Mouse (Mus musculus) midbrain, embryonic 10.5 days (tissue): ENCODE results near the gene Grin2c. TPM values are rescaled to one million over a fixed set of nuclear protein-coding genes. Genes with fewer than 3 reads are reported as not detected.

ENCODE experiments used
- DNase-seq: peaks from one replicate; pipeline ENCODE4 v3.0.0-alpha.2; 2017; ENCODE audit warnings: low spot score
- H3K27ac ChIP-seq: fragments of 300-500 bp; sonication (generic); replicated peaks from 2 replicates; pipeline ENCODE4 v1.5.1; 2016; ENCODE audit warnings: mild to moderate bottlenecking
- H3K27me3 ChIP-seq: fragments of 300-500 bp; sonication (generic); 2 replicates; pipeline ENCODE4 v1.6.1; 2016; ENCODE audit warnings: low read depth, mild to moderate bottlenecking; ENCODE audit not compliant: poor library complexity, severe bottlenecking
- H3K36me3 ChIP-seq: fragments of 300-500 bp; sonication (generic); 2 replicates; pipeline ENCODE4 v1.6.1; 2016; ENCODE audit warnings: mild to moderate bottlenecking, moderate library complexity
- H3K4me1 ChIP-seq: fragments of 300-500 bp; sonication (generic); 2 replicates; pipeline ENCODE4 v1.6.1; 2016
- H3K4me3 ChIP-seq: fragments of 300-500 bp; sonication (generic); 2 replicates; pipeline ENCODE4 v1.5.1; 2016; ENCODE audit warnings: mild to moderate bottlenecking, moderate library complexity
- H3K9me3 ChIP-seq: fragments of 300-500 bp; sonication (generic); replicated peaks from 2 replicates; pipeline ENCODE4 v1.6.1; 2016; ENCODE audit warnings: mild to moderate bottlenecking
- WGBS: fragments of 180-500 bp; shearing (Covaris S2); methylation state at CpG from one replicate; pipeline ENCODE4 v1.1.7; 2016; 5-methylcytosine and 5-hydroxymethylcytosine counted together
- polyA plus RNA-seq: library from polyadenylated mRNA; unstranded; fragments of >200 nt; fragmentation: Nextera tagmentation; extraction: Ambion mirVana; gene quantifications from 2 replicates; pipeline ENCODE4 v1.2.1, GENCODE M21; 2016

Grin2c gene
- polyA plus RNA-seq, 1 experiment from 2014 or later: 0.02 TPM

- H3K36me3 ChIP-seq: peaks cover 5% of the 10 kb centered on the region; the same call in 1 of the 2 replicates
- H3K9me3 ChIP-seq: no peaks in the 10 kb centered on the region
- no peak overlapping the region for H3K27ac ChIP-seq
- H3K27me3 ChIP-seq: peaks cover 8% of the 10 kb centered on the region
- H3K4me1 ChIP-seq: peaks cover 44% of the 10 kb centered on the region
- DNase-seq: no peak
- no peak overlapping the region for H3K4me3 ChIP-seq
- 92% methylated on average over 10 of the region's 10 CpGs for WGBS
Observed at GRCm38 (mm10) chr11:115219685-115220084, 47.4 kb downstream of the Grin2c start.

DNA sequence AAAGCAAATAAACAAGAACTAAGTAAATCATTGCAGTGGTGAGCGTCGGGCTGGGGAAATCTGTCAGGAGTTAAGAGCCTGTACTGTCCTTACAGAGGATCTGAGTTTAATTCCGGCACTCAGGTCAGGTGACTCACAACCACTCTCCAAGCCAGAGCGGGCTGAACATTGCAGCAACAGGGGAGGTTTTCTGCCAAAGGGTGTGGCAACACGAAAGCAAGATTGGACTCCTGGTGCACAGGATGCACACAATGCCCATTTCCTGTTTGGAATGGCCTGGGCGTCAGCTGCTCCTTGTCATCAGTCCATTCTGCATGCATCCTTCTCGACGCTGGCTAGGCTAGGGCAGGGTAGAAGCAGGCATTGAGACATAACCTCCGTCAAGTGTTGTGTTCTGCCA lies 47.8 kb downstream of the Grin2c start:
- Histone ChIP-seq H3K4me1 (peaks cover 41% of the 10 kb centered on the region), H3K4me3 (no peak overlapping the region)
- no peak for DNase-seq

GRCm38 (mm10) chr11:115217439-115218410 lies 49.3 kb downstream of the Grin2c start:
- H3K4me1 ChIP-seq: peaks cover 30% of the 10 kb centered on the region
- H3K9me3 ChIP-seq: no peaks in the 10 kb centered on the region
- H3K27me3 ChIP-seq: no peaks in the 10 kb centered on the region
- no peak overlapping the region for H3K4me3 ChIP-seq
- 72% methylated on average over 18 of the region's 18 CpGs for WGBS
- peak overlapping the region; percentile 6; the same call in 1 of the 2 replicates for H3K27ac ChIP-seq
- no peak for DNase-seq
- H3K36me3 ChIP-seq: peaks cover 5% of the 10 kb centered on the region; the same call in 1 of the 2 replicates

More for the DNA sequence above, 47.8 kb downstream of the Grin2c start:
- Histone ChIP-seq H3K9me3 (no peaks in the 10 kb centered on the region), H3K27ac (no peak overlapping the region), H3K27me3 (peaks cover 6% of the 10 kb centered on the region), H3K36me3 (peaks cover 5% of the 10 kb centered on the region; the same call in 1 of the 2 replicates)
- 79% methylated on average over 9 of the region's 9 CpGs for WGBS

GRCm38 (mm10) chr11:115215123-115215522 lies 51.9 kb downstream of the Grin2c start:
- Histone ChIP-seq H3K9me3 (no peaks in the 10 kb centered on the region), H3K27ac (no peak overlapping the region), H3K4me3 (no peak overlapping the region), H3K27me3 (no peaks in the 10 kb centered on the region), H3K36me3 (peaks cover 5% of the 10 kb centered on the region; the same call in 1 of the 2 replicates), H3K4me1 (peaks cover 43% of the 10 kb centered on the region)
- DNase-seq: no peak
- WGBS: 44% methylated on average over 5 of the region's 5 CpGs

- Histone ChIP-seq H3K36me3 (peaks cover 23% of the 10 kb centered on the region), H3K27me3 (no peaks in the 10 kb centered on the region), H3K4me3 (no peak overlapping the region), H3K27ac (no peak overlapping the region), H3K4me1 (peaks cover 41% of the 10 kb centered on the region), H3K9me3 (no peaks in the 10 kb centered on the region)
- 65% methylated on average over 13 of the region's 13 CpGs for WGBS
- no peak for DNase-seq
Observed at GRCm38 (mm10) chr11:115212116-115212515, 54.9 kb downstream of the Grin2c start.

- no peak for DNase-seq
- Histone ChIP-seq H3K4me1 (peaks cover 36% of the 10 kb centered on the region), H3K36me3 (peaks cover 37% of the 10 kb centered on the region), H3K27ac (peak overlapping the region; percentile 38), H3K4me3 (no peak overlapping the region), H3K27me3 (no peaks in the 10 kb centered on the region), H3K9me3 (no peaks in the 10 kb centered on the region)
- 83% methylated on average over 7 of the region's 7 CpGs for WGBS
Observed at GRCm38 (mm10) chr11:115209958-115210357, 57.1 kb downstream of the Grin2c start.

DNA sequence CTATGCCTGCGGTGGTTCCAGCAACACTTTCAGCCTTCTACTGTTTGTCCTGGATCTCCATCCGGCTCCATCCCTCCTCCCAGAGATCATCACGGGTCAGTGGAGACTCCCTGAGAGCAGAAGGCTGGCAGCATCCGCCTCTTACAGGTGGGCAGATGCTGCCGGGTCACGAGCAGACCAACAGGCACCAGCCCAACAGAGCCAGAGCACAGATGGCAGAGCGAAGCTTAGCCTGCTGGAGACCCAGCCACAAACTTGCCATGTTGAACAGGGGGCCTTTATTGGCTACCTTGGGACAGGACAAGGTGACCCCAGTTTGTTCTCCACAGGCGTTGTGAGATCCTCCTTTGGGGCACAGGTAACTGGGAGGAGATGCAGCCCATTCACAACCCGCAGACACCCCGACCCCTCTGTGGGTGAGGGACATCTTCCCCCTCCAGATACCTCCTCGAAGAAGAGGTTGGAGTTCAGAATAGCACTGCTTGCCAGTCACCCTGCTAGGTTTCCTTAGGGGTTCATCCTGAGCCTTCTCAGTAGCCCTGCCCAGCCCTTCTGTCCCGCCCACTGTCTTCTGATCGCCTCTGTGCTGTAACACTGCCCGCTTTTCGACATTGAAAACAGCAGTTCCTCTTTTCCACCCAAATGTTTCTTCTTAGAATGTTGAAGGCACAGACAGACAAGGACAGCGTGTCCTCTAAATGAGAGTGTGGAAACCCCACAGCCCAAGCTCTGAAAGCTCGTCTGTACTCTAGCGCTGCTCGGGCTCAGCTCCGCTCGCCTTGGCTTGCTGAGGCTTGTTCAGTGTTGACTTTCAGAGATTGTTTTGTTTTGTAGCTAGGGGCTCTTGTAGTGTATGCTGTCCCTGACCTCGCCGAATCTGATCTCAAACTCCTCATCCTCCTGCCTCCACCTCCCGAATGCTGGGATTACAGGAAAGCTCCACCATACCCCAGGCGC lies 58.0 kb downstream of the Grin2c start:
- WGBS: 78% methylated on average over 25 of the region's 25 CpGs
- no peak for DNase-seq
- H3K27ac ChIP-seq: peak overlapping the region; percentile 38

DNA sequence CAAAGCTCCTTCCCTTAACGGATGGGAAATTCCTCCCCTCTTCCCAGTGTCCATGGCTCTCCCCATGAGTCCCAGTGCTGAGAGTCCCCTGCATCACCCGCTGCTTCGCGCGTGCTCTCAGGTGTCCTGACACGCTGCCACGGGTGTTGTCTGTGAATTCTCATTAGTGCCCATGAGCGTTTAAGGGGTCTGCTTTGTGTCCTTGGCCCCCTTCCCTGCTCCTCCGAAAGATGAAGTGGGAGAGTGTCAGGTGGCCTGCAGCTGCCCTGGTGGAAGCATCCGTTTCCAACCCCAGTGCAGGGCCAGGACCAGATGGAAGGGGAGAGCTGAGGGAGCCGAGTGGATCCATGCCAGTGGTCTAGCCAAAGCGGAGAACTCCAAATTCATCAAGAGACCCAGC lies 58.9 kb downstream of the Grin2c start:
- Histone ChIP-seq H3K4me1 (peaks cover 30% of the 10 kb centered on the region), H3K27me3 (no peaks in the 10 kb centered on the region), H3K9me3 (no peaks in the 10 kb centered on the region), H3K27ac (no peak overlapping the region), H3K36me3 (peaks cover 42% of the 10 kb centered on the region), H3K4me3 (no peak overlapping the region)
- DNase-seq: no peak
- 90% methylated on average over 12 of the region's 12 CpGs for WGBS

More for the DNA sequence above, 58.0 kb downstream of the Grin2c start:
- no peaks in the 10 kb centered on the region for H3K27me3 ChIP-seq
- H3K4me3 ChIP-seq: no peak overlapping the region
- peaks cover 34% of the 10 kb centered on the region for H3K4me1 ChIP-seq
- H3K9me3 ChIP-seq: no peaks in the 10 kb centered on the region
- H3K36me3 ChIP-seq: peaks cover 42% of the 10 kb centered on the region

- DNase-seq: no peak
- H3K36me3 ChIP-seq: peaks cover 44% of the 10 kb centered on the region
Observed at GRCm38 (mm10) chr11:115202756-115203155, 64.3 kb downstream of the Grin2c start.

DNA sequence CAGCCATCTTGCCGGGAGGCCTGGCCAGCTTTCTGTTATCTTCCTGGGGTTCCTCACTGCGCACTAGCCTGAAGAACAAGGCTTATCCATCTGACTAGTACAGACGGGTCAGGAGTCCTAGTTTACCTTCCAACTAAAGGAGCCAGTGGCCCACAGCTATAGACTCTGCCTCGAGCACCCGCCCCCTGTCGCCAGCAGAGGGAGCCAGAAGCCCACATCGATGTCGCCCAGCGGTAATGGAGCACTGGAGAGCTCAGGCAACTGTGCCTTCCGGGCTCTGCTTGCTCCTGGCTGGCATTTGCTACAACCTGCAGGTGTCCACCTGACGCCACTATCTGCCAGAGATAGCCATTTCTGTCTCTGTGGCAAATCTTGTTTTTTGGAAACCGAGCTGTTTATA lies 64.7 kb downstream of the Grin2c start:
- Histone ChIP-seq H3K36me3 (peaks cover 44% of the 10 kb centered on the region), H3K27ac (no peak overlapping the region), H3K4me3 (no peak overlapping the region), H3K4me1 (no peaks in the 10 kb centered on the region), H3K27me3 (0 out of 2 replicates have a peak, but pooled peaks cover 3% of the 10 kb centered on the region), H3K9me3 (no peaks in the 10 kb centered on the region)
- peak; percentile 77 for DNase-seq
- WGBS: 15% methylated on average over 12 of the region's 12 CpGs

More at GRCm38 (mm10) chr11:115202756-115203155, 64.3 kb downstream of the Grin2c start:
- Histone ChIP-seq H3K4me1 (no peaks in the 10 kb centered on the region), H3K9me3 (no peaks in the 10 kb centered on the region), H3K4me3 (no peak overlapping the region), H3K27ac (no peak overlapping the region), H3K27me3 (0 out of 2 replicates have a peak, but pooled peaks cover 3% of the 10 kb centered on the region)
- WGBS: 95% methylated on average over 9 of the region's 9 CpGs

GRCm38 (mm10) chr11:115200520-115200919 lies 66.5 kb downstream of the Grin2c start:
- WGBS: 90% methylated on average over 4 of the region's 4 CpGs
- Histone ChIP-seq H3K36me3 (peaks cover 32% of the 10 kb centered on the region), H3K9me3 (no peaks in the 10 kb centered on the region), H3K4me1 (no peaks in the 10 kb centered on the region), H3K27ac (no peak overlapping the region), H3K27me3 (0 out of 2 replicates have a peak, but pooled peaks cover 3% of the 10 kb centered on the region), H3K4me3 (no peak overlapping the region)
- no peak for DNase-seq
